Comparison of ENCODE assay signal across 12 mouse cellular contexts in the genomic region with DNA sequence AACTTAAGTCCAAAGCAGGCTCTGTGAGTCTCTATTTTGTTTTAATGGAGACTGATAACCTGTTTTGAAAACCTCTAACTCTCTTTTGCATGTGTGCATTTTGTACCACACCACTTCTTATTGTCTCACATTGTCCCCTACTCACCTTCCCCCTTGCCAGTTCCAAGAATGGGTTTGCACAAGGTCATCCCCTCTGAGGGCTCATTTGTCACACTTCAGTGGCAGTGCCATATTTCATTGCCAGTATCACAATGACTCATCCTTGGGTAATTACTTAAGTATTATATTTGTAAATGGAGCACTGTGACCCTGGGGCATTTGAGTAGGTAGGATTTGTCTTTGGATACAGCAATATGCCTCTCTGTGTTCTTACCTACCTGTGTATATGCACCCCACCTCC.
"Had no signal": no experiment of that assay in that cellular context is flagged by ENCODE, and none has a peak within 500 bp of the region (broad histone marks: within the 10 kb centered on the region; RNA-seq: fewer than 3 reads in every experiment).

No protein-coding gene starts in this region.

- DNase-seq: kidney, adult 8-10 months; kidney, postnatal 14 days; kidney, postnatal 4 days; layer of hippocampus, adult 9-11 months; liver; lung, adult 18-20 months; lung, postnatal 10 days; lung, postnatal 36 days; right cerebral cortex, adult 18-20 months; right cerebral cortex, postnatal 14 days; right cerebral cortex, postnatal 4 days; thymus, postnatal 25 days had no signal
